Mouse (Mus musculus) spleen, adult 2 months (tissue): Measurements from ENCODE around the gene Ssbp4. TPM values are rescaled to one million over a fixed set of nuclear protein-coding genes. Genes with fewer than 3 reads are reported as not detected.
A peak's percentile ranks its signal among the peaks of the same experiment; 100 is the strongest.

ENCODE experiments used
- DNase-seq, 2 experiments: peaks; one replicate each; pipeline versions ENCODE4 v3.0.0 to v3.0.0-alpha.2; 2012 to 2021; ENCODE audit warnings: low spot score in 2 of 2, low read depth in 1 of 2
- H3K27ac ChIP-seq: fragments of 200-500 bp; 2 replicates; pipeline ENCODE4 v1.5.1; 2012; ENCODE audit warnings: low read length, inconsistent platforms; ENCODE audit not compliant: insufficient read depth
- H3K27me3 ChIP-seq: fragments of 200-500 bp; 2 replicates; pipeline ENCODE4 v1.6.1; 2012; ENCODE audit warnings: mild to moderate bottlenecking, moderate library complexity, low read length, inconsistent platforms; ENCODE audit not compliant: control insufficient read depth, insufficient read depth
- H3K36me3 ChIP-seq: fragments of 200-500 bp; 2 replicates; pipeline ENCODE4 v1.6.1; 2012; ENCODE audit warnings: mild to moderate bottlenecking, low read length, inconsistent platforms; ENCODE audit not compliant: control insufficient read depth, insufficient read depth
- H3K4me1 ChIP-seq: fragments of 200-500 bp; 2 replicates; pipeline ENCODE4 v1.6.1; 2011; ENCODE audit warnings: inconsistent platforms; ENCODE audit not compliant: control insufficient read depth, insufficient read depth, insufficient read length
- H3K4me3 ChIP-seq: fragments of 200-500 bp; 2 replicates; pipeline ENCODE4 v1.5.1; 2011; ENCODE audit warnings: mild to moderate bottlenecking, inconsistent platforms; ENCODE audit not compliant: insufficient read depth, insufficient read length; ENCODE audit errors: extremely low read depth
- CTCF ChIP-seq: fragments of 200-500 bp; IDR thresholded peaks from 2 replicates; pipeline ENCODE4 v1.5.1; 2011; ENCODE audit warnings: mild to moderate bottlenecking, inconsistent platforms; ENCODE audit not compliant: insufficient read depth, insufficient read length, insufficient replicate concordance; ENCODE audit errors: extremely low read depth
- POLR2A ChIP-seq: fragments of 200-500 bp; IDR thresholded peaks from 2 replicates; pipeline ENCODE4 v1.6.1; 2011; ENCODE audit warnings: low read depth, low read length, inconsistent platforms
- WGBS: fragments of 180-500 bp; shearing (Covaris S2); methylation state at CpG from one replicate; pipeline ENCODE4 v1.1.7; 2018; 5-methylcytosine and 5-hydroxymethylcytosine counted together
- polyA plus RNA-seq: library from polyadenylated mRNA; depleted of rRNA; stranded (reverse); fragments of >200 nt; gene quantifications from 2 replicates; pipeline ENCODE4 v1.2.3, GENCODE M21; 2012

Ssbp4 gene
- polyA plus RNA-seq, 1 experiment: 168 TPM

DNA sequence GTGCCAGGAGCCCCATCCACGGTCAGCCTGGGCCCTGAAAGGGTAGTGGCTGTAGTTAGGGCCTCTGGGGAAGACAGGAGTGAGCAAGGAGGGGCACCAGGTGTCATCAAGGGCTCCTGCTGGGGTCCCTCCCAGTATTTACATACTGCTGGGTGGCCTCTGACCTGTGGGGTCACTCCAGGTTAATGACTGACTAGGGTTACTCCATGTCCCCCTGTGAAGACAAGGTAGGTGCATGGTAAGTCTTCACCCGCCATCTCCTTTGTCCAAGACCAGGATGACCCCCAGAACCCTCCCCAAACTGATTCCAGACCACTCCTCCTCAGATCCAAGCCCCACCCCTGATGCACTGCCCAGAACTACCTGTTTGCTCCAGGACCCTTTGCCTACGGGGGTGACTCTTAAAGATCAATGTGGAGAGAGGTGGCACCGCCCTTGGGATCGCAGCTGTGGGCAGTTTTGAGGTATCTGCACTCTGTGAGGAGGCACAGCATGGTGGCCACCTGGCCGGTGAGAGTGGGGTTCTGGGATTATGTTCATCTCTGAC lies 23.7 kb upstream of the Ssbp4 start, which contains the start of gene Gdf15:
TSS of gene Gdf15 (minus strand) at position 111 of the 547 bp plus-strand sequence.
- peaks cover 36% of the 10 kb centered on the region for H3K4me1 ChIP-seq
- TF ChIP-seq CTCF (no peak), POLR2A (no peak)
- H3K27ac ChIP-seq: peak within 1 kb of the TSS; percentile 4; the same call in 1 of the 2 replicates
- H3K4me3 ChIP-seq: no peak within 1 kb of the TSS
- WGBS: 94% methylated on average over 6 of the region's 6 CpGs
- no peak for DNase-seq
- H3K27me3 ChIP-seq: no peaks in the 10 kb centered on the region
- H3K36me3 ChIP-seq: no peaks in the 10 kb centered on the region

DNA sequence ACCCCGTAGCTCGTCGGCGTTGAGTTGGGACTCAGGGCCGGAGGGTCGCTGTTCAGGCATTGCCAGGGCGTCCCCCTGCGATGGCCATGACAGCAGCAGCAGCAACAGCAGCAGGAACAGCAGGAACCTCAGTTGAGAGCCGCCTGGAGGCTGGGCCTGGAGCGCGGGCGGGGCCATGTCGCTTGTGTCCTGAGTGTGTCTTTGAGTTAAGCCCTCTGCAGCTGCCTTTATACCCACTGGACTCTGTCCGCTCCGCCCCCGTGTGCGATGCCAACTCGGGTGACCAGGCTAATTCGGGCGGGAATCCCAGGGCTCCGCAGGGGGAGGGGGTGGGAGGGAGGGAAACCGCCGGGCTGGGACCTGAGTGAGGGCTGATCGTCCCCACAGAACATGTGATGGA lies 22.8 kb upstream of the Ssbp4 start:
- Histone ChIP-seq H3K27me3 (no peaks in the 10 kb centered on the region), H3K4me3 (no peak overlapping the region), H3K4me1 (peaks cover 29% of the 10 kb centered on the region), H3K36me3 (no peaks in the 10 kb centered on the region), H3K27ac (peak overlapping the region; percentile 4; the same call in 1 of the 2 replicates)
- DNase-seq: no peak
- 18% methylated on average over 24 of the region's 24 CpGs for WGBS
- TF ChIP-seq CTCF (no peak), POLR2A (no peak)

DNA sequence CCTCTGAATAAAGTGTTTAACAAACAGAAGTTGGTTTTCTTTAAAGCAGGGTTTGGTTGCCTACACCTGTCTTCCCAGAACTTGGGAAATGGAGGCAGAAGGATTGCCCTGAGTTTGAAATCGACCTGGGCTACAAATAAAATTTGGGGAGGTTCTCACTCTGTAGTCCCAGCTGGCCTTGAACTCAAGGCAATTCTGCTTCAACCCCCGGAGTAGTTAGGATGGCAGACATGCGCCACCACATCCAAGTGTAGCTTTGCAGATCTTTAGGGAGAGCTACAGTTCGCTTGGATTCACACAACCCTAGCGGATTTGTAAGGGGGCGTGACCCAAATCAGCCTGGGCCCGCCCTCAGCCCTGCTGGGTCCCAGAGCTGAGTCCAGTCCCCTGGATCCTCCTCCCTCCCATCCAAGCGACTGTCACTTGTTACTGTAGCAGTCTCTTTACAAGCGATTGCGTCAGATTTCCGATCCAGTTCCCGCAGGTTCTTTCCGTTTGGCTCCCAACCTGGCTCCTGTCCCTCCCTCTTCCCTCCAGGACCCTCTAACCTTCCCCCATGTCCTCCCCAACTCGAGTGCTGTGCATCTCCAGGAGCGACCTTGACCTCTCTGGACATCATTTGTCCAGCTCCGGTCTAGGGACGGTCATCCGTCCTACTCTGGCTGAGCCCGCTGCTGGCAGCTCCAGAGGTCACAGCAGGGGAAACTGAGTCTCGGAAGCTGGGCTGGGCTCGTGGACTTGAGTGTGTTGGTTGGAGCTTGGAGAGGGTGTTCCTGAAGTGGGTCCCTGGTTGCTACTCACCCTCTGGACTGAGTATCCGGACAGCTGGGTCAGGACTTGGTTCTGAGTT lies 22.1 kb upstream of the Ssbp4 start:
- Histone ChIP-seq H3K4me3 (no peak overlapping the region), H3K27me3 (no peaks in the 10 kb centered on the region), H3K27ac (peak overlapping the region; percentile 4; the same call in 1 of the 2 replicates), H3K4me1 (peaks cover 24% of the 10 kb centered on the region), H3K36me3 (no peaks in the 10 kb centered on the region)
- TF ChIP-seq CTCF: no peak
- TF ChIP-seq POLR2A: no peak
- WGBS: 23% methylated on average over 22 of the region's 22 CpGs
- no peak for DNase-seq

DNA sequence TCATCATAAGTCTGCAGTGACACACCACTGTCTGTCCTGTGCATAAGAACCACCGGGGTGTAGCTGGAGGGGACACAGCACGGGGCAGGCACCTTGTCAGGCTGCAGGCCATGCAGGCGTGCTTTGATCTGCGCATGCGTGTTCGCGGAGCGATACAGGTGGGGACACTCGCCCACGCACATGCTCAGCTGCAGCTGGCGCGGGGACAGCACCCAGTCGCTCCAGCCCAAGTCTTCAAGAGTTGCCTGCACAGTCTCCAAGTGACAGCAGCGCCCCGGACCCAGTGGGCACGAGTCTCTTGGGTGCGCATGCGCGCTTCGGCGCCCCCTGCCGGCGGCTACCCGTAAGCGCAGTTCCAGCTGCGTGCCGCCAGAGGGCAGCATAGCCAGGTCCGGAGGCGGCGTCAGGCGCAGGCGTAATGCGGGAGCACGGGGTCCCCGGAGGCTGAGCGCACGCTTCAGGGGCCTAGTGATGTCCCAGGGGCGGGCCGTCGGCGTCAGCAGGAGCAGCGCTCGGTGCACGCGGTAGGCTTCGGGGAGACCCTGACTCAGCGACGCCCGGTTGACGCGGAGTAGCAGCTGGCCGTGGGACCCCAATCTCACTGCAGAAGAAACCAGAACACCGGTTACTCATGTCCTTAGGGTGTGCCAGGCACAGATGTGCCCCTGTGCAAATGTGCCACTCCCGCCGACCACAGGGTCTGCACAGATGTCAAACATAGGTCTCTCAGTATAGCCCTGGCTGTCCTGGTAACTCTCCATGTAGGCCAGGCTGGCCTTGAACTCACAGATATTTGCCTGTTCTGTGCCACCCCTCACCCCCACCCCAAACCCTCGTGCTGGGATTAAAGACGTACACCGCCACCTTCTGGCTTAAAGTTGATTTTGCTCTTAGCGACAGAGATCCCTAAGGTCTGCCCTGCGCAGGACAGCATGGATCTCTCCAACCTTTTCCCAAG lies 21.2 kb upstream of the Ssbp4 start:
- peaks cover 16% of the 10 kb centered on the region for H3K4me1 ChIP-seq
- under 1% methylated on average over 60 of the region's 60 CpGs for WGBS
- H3K27ac ChIP-seq: peak overlapping the region; percentile 37; the same call in 1 of the 2 replicates
- peak overlapping the region; percentile 50 for H3K4me3 ChIP-seq
- peak; percentile 87 to 88 for DNase-seq
- no peaks in the 10 kb centered on the region for H3K36me3 ChIP-seq
- TF ChIP-seq CTCF (peak; percentile 100), POLR2A (no peak; the same call in 1 of the 2 replicates)
- H3K27me3 ChIP-seq: no peaks in the 10 kb centered on the region

DNA sequence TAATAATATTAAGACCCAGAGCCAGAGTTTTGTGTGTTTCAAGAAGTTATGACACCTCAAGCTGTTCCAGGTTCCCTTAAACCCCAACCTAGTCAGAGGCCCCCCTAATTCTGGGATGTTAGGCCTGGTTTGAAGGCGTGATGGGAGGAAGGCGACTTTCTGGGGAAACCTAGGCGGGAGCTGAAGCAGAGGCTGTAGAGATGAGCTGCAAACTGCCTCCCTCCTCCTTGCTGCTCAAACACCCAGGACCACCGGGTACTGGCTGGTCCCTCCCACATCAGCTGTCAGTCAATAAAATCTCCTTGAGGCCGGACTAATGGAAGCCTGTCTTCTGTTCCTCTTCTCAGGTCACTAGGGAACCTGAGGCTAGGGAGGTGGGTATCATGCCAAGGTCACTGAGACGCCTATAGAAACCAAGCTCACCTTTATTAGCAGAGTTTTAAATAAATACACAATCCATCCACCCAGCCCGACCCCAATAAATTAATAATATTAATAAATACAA lies 20.4 kb upstream of the Ssbp4 start:
- Histone ChIP-seq H3K4me1 (peaks cover 7% of the 10 kb centered on the region), H3K27me3 (no peaks in the 10 kb centered on the region), H3K36me3 (no peaks in the 10 kb centered on the region), H3K4me3 (no peak overlapping the region), H3K27ac (no peak overlapping the region)
- 65% methylated on average over 7 of the region's 7 CpGs for WGBS
- DNase-seq: no peak
- TF ChIP-seq CTCF: no peak
- no peak for TF ChIP-seq POLR2A

DNA sequence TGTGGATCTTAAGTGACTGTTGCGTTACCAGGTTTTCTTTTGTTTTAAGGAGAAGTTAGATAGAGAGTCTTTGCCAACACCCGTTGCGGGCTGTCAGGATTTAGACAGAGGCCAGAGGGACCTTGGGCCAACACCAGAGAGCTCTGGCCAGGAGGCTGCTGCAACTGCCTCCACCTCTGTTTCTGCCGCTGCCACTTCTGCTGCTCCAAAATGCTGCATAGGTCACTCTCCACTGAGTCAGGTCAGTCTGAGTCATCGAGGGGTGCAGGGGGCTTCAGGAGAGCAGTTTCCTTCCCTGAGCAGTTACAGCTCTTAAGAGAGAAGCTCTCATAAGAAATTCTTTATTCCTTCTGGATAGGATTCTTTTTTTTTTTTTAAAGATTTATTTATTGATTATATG lies 18.4 kb upstream of the Ssbp4 start:
- TF ChIP-seq POLR2A (no peak), CTCF (no peak)
- H3K27me3 ChIP-seq: no peaks in the 10 kb centered on the region
- no peak overlapping the region for H3K27ac ChIP-seq
- H3K4me1 ChIP-seq: peaks cover 7% of the 10 kb centered on the region
- DNase-seq: no peak
- no peaks in the 10 kb centered on the region for H3K36me3 ChIP-seq
- H3K4me3 ChIP-seq: no peak overlapping the region
- WGBS: 83% methylated on average over 5 of the region's 5 CpGs
